Mouse (Mus musculus): ENCODE measurements around the gene 1700102P08Rik. TPM values are rescaled to one million over a fixed set of nuclear protein-coding genes. Genes with fewer than 3 reads are reported as not detected.
A peak's percentile ranks its signal among the peaks of the same experiment; 100 is the strongest.

The 1700102P08Rik gene
- polyA plus RNA-seq, 1 experiment from 2014 or later, result 0.84 TPM

DNA sequence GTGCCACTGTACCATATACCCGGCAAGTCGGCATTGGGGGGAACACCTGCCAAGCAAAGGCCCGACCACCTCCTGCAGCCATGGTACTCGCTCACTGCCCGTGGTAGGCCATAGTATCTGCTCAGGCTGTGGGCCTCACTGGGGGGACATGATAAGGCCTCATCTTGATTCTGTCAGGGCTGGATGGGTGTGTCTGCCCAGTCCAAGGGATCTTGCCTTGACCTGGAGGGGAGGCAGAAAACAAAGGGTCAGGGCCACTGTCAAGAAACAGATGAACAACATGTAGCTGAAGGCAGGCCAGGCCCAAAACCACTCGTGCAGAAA is 58.5 kb downstream of the 1700102P08Rik start:
- H3K27me3 ChIP-seq (ENCODE audit: control insufficient read depth, insufficient read depth, low read length), result no peaks in the 10 kb centered on the region
- H3K4me3 ChIP-seq (ENCODE audit: low read depth, low read length), result no peak overlapping the region
- H3K9ac ChIP-seq (ENCODE audit: low read length), result 0 out of 2 replicates have a peak overlapping the region, but pooled peaks have one; percentile 14
- H3K27ac ChIP-seq (ENCODE audit: low read depth, low read length), result peak overlapping the region; percentile 73; the same call in 1 of the 2 replicates
- H3K9me3 ChIP-seq (ENCODE audit: control insufficient read depth, low read length), result no peaks in the 10 kb centered on the region
- H3K4me2 ChIP-seq (ENCODE audit: low read depth), result peak overlapping the region; percentile 91
- peaks cover 16% of the 10 kb centered on the region for H3K4me1 ChIP-seq (ENCODE audit: control insufficient read depth, insufficient read depth, low read length)
- no peaks in the 10 kb centered on the region for H3K36me3 ChIP-seq (ENCODE audit: control insufficient read depth, insufficient read depth, low read length)
- 80% methylated on average over 6 of the region's 6 CpGs for WGBS
- no peak for DNase-seq (ENCODE audit: low spot score)
- ATAC-seq (ENCODE audit: insufficient read depth, low FRiP score, low TSS enrichment), result no peak

- Histone ChIP-seq H3K27ac (ENCODE audit: low read depth, low read length) (no peak overlapping the region), H3K4me2 (ENCODE audit: low read depth) (peak overlapping the region; percentile 91), H3K9ac (ENCODE audit: low read length) (peak overlapping the region; percentile 69), H3K4me3 (ENCODE audit: low read depth, low read length) (peak overlapping the region; percentile 57), H3K9me3 (ENCODE audit: control insufficient read depth, low read length) (no peaks in the 10 kb centered on the region), H3K36me3 (ENCODE audit: control insufficient read depth, insufficient read depth, low read length) (no peaks in the 10 kb centered on the region), H3K27me3 (ENCODE audit: control insufficient read depth, insufficient read depth, low read length) (no peaks in the 10 kb centered on the region), H3K4me1 (ENCODE audit: control insufficient read depth, insufficient read depth, low read length) (peaks cover 16% of the 10 kb centered on the region)
- DNase-seq (ENCODE audit: low spot score), result no peak
- ATAC-seq (ENCODE audit: insufficient read depth, low FRiP score, low TSS enrichment), result no peak
- WGBS, result 51% methylated on average over 6 of the region's 6 CpGs
Measured at GRCm38 (mm10) chr9:108451519-108452160, 59.0 kb downstream of the 1700102P08Rik start.

GRCm38 (mm10) chr9:108452291-108452906 is 59.8 kb downstream of the 1700102P08Rik start:
- H3K9ac ChIP-seq (ENCODE audit: low read length), result peak overlapping the region; percentile 69
- H3K36me3 ChIP-seq (ENCODE audit: control insufficient read depth, insufficient read depth, low read length), result no peaks in the 10 kb centered on the region
- H3K27me3 ChIP-seq (ENCODE audit: control insufficient read depth, insufficient read depth, low read length), result no peaks in the 10 kb centered on the region
- peak; percentile 92 for DNase-seq (ENCODE audit: low spot score)
- peak overlapping the region; percentile 91 for H3K4me2 ChIP-seq (ENCODE audit: low read depth)
- WGBS, result under 1% methylated on average over 40 of the region's 40 CpGs
- no peak overlapping the region for H3K27ac ChIP-seq (ENCODE audit: low read depth, low read length)
- no peaks in the 10 kb centered on the region for H3K9me3 ChIP-seq (ENCODE audit: control insufficient read depth, low read length)
- H3K4me1 ChIP-seq (ENCODE audit: control insufficient read depth, insufficient read depth, low read length), result peaks cover 16% of the 10 kb centered on the region
- ATAC-seq (ENCODE audit: insufficient read depth, low FRiP score, low TSS enrichment), result peak; percentile 49
- H3K4me3 ChIP-seq (ENCODE audit: low read depth, low read length), result peak overlapping the region; percentile 57

DNA sequence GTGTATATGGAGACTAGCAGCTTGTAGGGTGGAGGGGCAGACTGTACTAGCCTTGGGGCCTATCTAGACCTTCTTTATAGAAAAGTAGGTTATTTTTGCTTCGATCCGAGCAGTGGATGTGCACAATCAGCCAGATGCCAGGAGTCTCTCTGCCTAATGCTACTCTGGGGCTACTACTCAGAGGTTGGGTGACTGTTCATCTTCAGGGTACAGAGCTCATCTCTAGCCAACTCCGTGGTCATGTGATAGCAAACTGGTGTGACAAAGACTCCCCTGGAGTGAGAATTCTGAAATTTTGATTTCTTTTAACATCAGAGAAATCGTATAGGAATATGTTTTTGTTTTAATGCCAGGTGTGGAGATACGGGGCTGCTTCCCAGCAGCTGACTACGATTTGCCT is 60.3 kb downstream of the 1700102P08Rik start:
- Histone ChIP-seq H3K9me3 (ENCODE audit: control insufficient read depth, low read length) (no peaks in the 10 kb centered on the region), H3K36me3 (ENCODE audit: control insufficient read depth, insufficient read depth, low read length) (no peaks in the 10 kb centered on the region), H3K4me1 (ENCODE audit: control insufficient read depth, insufficient read depth, low read length) (peaks cover 16% of the 10 kb centered on the region), H3K4me3 (ENCODE audit: low read depth, low read length) (peak overlapping the region; percentile 57), H3K27ac (ENCODE audit: low read depth, low read length) (no peak overlapping the region), H3K9ac (ENCODE audit: low read length) (peak overlapping the region; percentile 69), H3K27me3 (ENCODE audit: control insufficient read depth, insufficient read depth, low read length) (no peaks in the 10 kb centered on the region), H3K4me2 (ENCODE audit: low read depth) (peak overlapping the region; percentile 91)
- WGBS, result 57% methylated on average over 6 of the region's 6 CpGs
- DNase-seq (ENCODE audit: low spot score) (no peak), ATAC-seq (ENCODE audit: insufficient read depth, low FRiP score, low TSS enrichment) (no peak)

- H3K4me3 ChIP-seq (ENCODE audit: low read depth, low read length), result no peak overlapping the region
- H3K4me2 ChIP-seq (ENCODE audit: low read depth), result no peak overlapping the region
- H3K9me3 ChIP-seq (ENCODE audit: control insufficient read depth, low read length), result no peaks in the 10 kb centered on the region
- DNase-seq (ENCODE audit: low spot score) (no peak), ATAC-seq (ENCODE audit: insufficient read depth, low FRiP score, low TSS enrichment) (no peak)
- no peak overlapping the region for H3K27ac ChIP-seq (ENCODE audit: low read depth, low read length)
- H3K4me1 ChIP-seq (ENCODE audit: control insufficient read depth, insufficient read depth, low read length), result peaks cover 16% of the 10 kb centered on the region
- no peaks in the 10 kb centered on the region for H3K36me3 ChIP-seq (ENCODE audit: control insufficient read depth, insufficient read depth, low read length)
- no peaks in the 10 kb centered on the region for H3K27me3 ChIP-seq (ENCODE audit: control insufficient read depth, insufficient read depth, low read length)
- 83% methylated on average over 4 of the region's 4 CpGs for WGBS
- no peak overlapping the region for H3K9ac ChIP-seq (ENCODE audit: low read length)
Measured at GRCm38 (mm10) chr9:108453458-108453857, 60.9 kb downstream of the 1700102P08Rik start.

DNA sequence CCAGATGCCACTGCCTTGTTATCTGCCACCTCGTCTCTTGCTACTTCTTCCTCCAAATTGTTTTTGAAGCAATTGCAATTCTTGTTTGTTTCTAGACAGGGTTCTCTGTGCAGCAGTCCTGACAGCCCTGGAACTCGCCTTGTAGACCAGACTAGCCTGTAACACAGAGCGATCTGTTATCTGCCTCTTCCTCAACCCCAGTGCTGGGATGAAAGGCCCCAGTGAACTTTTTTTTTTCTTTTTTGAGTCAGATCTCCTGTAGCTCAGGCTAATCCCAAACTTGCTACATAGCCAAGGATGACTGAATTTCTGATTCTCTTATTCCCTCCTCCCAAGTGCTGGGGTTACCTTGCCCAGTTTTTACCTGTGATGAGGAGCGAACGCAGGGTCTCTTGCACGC is 61.8 kb downstream of the 1700102P08Rik start:
- Histone ChIP-seq H3K4me1 (ENCODE audit: control insufficient read depth, insufficient read depth, low read length) (peaks cover 14% of the 10 kb centered on the region), H3K9ac (ENCODE audit: low read length) (no peak overlapping the region), H3K4me3 (ENCODE audit: low read depth, low read length) (no peak overlapping the region), H3K27ac (ENCODE audit: low read depth, low read length) (no peak overlapping the region), H3K4me2 (ENCODE audit: low read depth) (no peak overlapping the region), H3K27me3 (ENCODE audit: control insufficient read depth, insufficient read depth, low read length) (no peaks in the 10 kb centered on the region), H3K9me3 (ENCODE audit: control insufficient read depth, low read length) (no peaks in the 10 kb centered on the region), H3K36me3 (ENCODE audit: control insufficient read depth, insufficient read depth, low read length) (no peaks in the 10 kb centered on the region)
- 87% methylated on average over 6 of the region's 6 CpGs for WGBS
- DNase-seq (ENCODE audit: low spot score), result no peak
- no peak for ATAC-seq (ENCODE audit: insufficient read depth, low FRiP score, low TSS enrichment)

DNA sequence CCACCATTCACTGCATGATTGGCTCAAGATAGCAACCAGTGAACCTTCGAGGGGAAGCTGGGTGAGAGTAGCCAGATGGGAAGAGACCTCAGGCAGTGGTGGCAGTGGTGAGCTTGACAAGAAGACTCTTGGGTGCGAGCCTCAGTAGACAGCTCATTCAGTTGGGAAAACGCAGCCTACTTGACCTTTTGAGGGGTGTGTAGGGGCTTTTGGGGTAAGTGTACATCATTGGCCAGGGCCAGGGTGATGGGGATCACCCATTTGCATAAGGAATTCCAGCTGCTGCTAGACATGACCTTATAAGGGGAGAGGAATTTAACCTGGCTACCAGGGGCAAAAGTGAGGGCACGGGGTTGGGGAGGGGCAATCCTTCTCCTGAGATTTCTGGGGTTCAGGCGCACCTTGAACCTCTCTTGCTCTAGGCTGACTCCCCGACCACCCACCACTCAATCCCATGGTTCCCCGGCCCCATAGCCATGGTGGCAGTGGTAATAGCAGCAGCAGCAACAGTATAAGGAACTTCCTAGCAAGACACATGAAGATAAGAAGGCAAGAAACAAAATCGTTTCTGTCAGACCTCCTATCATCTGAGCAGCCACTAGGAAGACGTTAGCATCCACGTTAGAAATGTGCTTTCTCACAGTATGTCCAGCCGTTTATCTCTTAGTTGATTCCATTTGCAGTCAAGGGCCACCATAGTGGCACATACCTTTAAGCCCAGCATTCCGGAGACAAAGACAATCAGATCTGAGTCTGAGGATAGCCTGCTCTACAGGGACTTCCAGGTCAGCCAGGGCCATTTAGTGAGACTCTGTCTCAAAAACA is 63.4 kb downstream of the 1700102P08Rik start:
- WGBS, result 79% methylated on average over 12 of the region's 12 CpGs
- no peak for ATAC-seq (ENCODE audit: insufficient read depth, low FRiP score, low TSS enrichment)
- Histone ChIP-seq H3K4me1 (ENCODE audit: control insufficient read depth, insufficient read depth, low read length) (peaks cover under 1% of the 10 kb centered on the region), H3K4me2 (ENCODE audit: low read depth) (no peak overlapping the region), H3K36me3 (ENCODE audit: control insufficient read depth, insufficient read depth, low read length) (no peaks in the 10 kb centered on the region), H3K9me3 (ENCODE audit: control insufficient read depth, low read length) (no peaks in the 10 kb centered on the region), H3K4me3 (ENCODE audit: low read depth, low read length) (no peak overlapping the region), H3K27ac (ENCODE audit: low read depth, low read length) (no peak overlapping the region), H3K27me3 (ENCODE audit: control insufficient read depth, insufficient read depth, low read length) (no peaks in the 10 kb centered on the region), H3K9ac (ENCODE audit: low read length) (no peak overlapping the region)
- no peak for DNase-seq (ENCODE audit: low spot score)

DNA sequence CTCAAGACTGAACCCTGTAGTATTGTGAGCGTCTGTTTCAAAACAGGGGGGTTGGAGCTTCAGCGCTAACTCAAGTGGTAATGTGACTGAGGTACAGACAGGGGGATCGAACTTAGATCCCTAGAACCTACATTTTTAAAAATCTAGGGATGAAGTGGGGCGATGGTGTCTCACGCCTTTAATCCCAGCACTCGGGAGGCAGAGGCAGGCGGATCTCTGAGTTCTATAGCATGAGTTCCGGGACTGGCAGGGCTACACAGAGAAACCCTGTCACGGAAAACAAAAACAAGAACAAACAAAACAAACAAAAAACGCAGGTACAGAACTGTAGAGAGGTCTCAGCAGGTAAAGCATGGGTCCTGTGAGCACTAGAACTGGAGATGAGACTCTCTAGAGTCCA is 64.3 kb downstream of the 1700102P08Rik start:
- H3K4me2 ChIP-seq (ENCODE audit: low read depth), result no peak overlapping the region
- ATAC-seq (ENCODE audit: insufficient read depth, low FRiP score, low TSS enrichment), result no peak
- DNase-seq (ENCODE audit: low spot score), result no peak
- peaks cover 9% of the 10 kb centered on the region for H3K4me1 ChIP-seq (ENCODE audit: control insufficient read depth, insufficient read depth, low read length)
- H3K27ac ChIP-seq (ENCODE audit: low read depth, low read length), result no peak overlapping the region
- H3K9me3 ChIP-seq (ENCODE audit: control insufficient read depth, low read length), result no peaks in the 10 kb centered on the region
- H3K4me3 ChIP-seq (ENCODE audit: low read depth, low read length), result no peak overlapping the region
- no peaks in the 10 kb centered on the region for H3K36me3 ChIP-seq (ENCODE audit: control insufficient read depth, insufficient read depth, low read length)
- H3K27me3 ChIP-seq (ENCODE audit: control insufficient read depth, insufficient read depth, low read length), result no peaks in the 10 kb centered on the region
- no peak overlapping the region for H3K9ac ChIP-seq (ENCODE audit: low read length)
- 90% methylated on average over 10 of the region's 10 CpGs for WGBS

All from neural tube, embryonic 11.5 days (tissue).